Mouse (Mus musculus): ENCODE data around the gene Dtx2.

Dtx2 gene

GRCm38 (mm10) chr5:135994725-135995687, at the start of gene Dtx2:
TSS of gene Dtx2 (plus strand) at chr5:135994800.
- DNase-seq (ENCODE audit: low read depth) = peak; percentile 94

GRCm38 (mm10) chr5:135945916-135946408, 48.6 kb upstream of the Dtx2 start:
- DNase-seq (ENCODE audit: low read depth) = no peak

DNA sequence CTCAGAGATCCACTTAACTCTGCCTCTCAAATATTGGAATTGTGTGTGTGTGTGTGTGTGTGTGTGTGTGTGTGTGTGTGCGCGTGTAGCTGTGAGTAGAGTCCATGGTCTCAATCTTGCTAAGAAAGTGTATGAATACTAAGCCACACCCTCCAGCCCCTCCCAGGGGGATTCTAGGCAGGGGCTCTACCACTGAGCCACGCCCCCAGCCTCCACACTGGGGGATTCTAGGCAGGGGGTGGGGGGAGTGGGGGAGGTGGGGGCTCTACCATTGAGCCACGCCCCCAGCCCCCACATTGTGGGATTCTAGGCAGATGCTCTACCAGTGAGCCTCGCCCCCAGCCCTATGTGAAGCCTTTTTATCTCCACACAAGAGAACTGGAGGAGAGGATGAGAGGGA, 48.0 kb upstream of the Dtx2 start:
- DNase-seq (ENCODE audit: low read depth) = no peak

GRCm38 (mm10) chr5:135950710-135951412, 43.7 kb upstream of the Dtx2 start:
- DNase-seq (ENCODE audit: low read depth) = no peak

- no peak for DNase-seq (ENCODE audit: low read depth)
These were observed 42.9 kb upstream of the Dtx2 start for GRCm38 (mm10) chr5:135951660-135952059.

GRCm38 (mm10) chr5:135952830-135953229, 41.8 kb upstream of the Dtx2 start:
- no peak for DNase-seq (ENCODE audit: low read depth)

DNA sequence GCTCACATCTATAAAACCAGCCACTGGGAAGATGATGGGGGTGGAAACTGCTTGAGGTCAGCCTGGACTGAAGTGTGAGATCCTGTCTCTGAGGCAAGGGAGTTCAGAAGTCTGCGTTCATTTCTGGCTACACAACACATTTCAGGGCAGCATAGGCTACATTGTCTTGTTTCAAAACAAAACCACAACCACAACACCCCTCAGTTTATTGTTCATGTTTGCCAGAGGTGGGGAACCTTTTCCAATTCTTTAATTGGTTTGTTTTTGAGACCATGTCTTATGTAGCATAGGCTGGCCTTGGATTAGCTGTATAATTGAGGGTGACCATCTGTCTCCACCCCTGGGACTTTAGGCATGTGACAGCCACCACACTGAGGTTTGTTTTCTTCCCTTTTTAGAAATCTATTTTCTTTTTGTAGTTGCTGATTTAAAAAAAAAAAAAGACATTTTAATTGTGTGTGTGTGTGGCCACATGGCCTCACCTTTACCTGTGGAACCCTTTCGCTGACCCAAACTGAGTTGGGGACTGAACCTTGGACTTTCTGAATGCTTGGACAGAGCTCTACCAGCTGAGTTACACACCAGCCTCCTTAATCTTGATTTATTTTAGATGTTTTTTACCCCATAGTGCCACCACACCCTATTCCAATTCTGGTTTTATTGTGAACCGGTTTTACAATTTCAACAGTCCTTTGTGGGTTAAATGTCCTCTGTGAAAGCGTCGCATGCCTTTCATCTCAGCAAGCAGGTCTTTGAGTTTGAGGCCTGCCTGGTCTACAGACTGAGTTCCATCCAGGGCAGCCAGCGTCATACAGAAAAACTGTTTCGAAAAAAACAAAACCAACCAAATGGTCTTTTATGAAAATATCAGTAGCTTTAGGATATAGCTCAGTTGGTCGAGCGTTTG, 38.0 kb upstream of the Dtx2 start:
- no peak for DNase-seq (ENCODE audit: low read depth)

- DNase-seq (ENCODE audit: low read depth) = peak; percentile 97
These were observed 37.2 kb upstream of the Dtx2 start for GRCm38 (mm10) chr5:135957207-135957974.

DNA sequence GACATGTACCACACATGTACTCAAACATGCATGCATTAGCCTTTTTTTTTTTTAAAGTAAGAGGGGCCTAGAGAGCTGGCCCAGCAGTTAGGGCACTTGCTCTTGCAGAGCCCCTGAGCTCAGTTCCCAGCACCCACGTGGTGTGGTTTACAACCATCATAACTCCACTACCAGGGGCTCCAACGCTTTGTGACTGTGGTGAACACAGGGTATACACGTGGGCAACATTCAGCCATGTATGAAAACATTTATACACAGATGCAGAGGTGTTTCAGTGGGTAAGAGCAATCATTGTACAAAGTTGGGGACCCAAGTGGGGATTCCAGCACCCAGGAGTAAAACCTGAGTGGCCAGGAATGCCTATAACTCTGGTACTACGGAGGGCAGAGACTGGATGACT, 36.2 kb upstream of the Dtx2 start:
- no peak for DNase-seq (ENCODE audit: low read depth)

DNA sequence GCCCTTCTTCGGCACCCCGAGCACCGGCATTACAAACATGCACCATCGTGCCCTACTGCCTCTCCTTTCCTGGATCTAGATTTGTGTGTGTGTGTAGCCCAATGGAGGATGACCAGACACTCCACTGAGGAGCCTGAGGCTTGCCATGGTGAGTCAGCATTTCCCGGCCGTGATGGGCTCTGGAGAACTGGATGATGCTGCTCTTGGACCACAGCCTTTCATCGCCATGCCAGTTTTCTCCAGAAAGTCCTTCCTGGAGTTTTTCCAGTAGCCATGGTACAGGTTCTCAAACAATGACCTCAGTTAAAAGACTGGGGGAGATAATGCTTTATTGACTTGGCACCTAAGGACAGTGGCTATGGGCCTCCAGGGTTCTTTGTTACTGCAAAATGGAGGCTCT, 34.7 kb upstream of the Dtx2 start:
- no peak for DNase-seq (ENCODE audit: low read depth)

- peak; percentile 27 for DNase-seq (ENCODE audit: low read depth)
These were observed 33.5 kb upstream of the Dtx2 start for GRCm38 (mm10) chr5:135960909-135961635.

GRCm38 (mm10) chr5:135962125-135962491, 32.5 kb upstream of the Dtx2 start:
- no peak for DNase-seq (ENCODE audit: low read depth)

DNA sequence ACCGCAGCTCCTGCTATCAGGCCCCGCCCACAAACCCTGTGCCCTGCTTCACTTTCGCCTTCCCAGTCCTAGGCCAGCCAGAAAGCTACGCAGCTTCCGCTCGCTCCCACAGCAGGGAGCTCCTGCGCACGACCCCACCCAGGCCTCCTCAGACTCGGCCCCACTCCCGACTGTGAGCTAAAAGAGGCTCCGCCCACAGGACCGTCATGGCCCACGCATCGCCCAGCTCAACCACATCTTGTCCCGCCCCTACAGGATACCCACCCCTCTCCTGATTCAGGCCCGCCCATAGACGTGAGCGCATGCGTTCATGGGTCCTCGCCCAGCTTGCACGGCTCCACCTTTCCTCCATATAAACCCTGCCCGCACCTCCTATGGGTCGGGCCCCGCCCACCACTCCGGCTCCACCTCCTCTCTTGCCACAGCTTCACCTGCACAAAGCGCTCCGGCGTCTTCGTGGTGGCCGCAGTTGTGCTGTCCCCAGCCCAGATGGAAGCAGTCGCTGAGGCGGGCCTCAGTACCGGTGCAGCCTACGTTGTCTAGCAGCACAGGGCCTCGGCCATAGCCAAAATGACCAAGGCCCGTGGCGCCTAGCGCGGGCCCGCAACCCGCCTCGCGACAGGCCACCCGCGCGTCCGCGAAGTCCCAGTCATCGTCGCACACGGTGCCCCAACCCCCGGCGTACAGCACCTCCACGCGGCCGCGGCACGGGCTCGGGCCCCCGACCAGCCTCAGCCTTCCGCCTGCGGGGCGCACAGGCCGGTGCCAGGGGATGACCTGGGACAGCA, 31.9 kb upstream of the Dtx2 start:
- DNase-seq (ENCODE audit: low read depth) = peak; percentile 99

DNA sequence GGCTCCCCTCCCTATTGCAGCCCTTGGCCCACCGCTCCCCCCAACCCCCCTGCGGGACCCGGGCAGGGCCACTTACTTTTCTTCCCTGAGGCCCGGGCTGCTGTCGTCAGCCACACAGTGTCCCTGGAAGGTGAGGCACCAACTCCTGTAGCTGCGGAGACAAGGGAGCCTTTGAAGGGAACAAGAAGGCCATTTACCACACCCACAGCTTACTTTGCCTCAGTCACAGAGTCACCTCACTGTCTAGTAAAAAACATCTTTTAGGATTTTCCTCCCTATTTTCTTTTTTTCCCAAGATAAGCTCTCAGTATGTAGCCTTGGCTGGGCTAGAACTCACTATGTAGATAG, 31.3 kb upstream of the Dtx2 start:
- no peak for DNase-seq (ENCODE audit: low read depth)

- peak; percentile 26 for DNase-seq (ENCODE audit: low read depth)
These were observed 29.1 kb upstream of the Dtx2 start for GRCm38 (mm10) chr5:135965501-135965930.

GRCm38 (mm10) chr5:135966866-135967265, 27.7 kb upstream of the Dtx2 start:
- peak; percentile 69 for DNase-seq (ENCODE audit: low read depth)

DNA sequence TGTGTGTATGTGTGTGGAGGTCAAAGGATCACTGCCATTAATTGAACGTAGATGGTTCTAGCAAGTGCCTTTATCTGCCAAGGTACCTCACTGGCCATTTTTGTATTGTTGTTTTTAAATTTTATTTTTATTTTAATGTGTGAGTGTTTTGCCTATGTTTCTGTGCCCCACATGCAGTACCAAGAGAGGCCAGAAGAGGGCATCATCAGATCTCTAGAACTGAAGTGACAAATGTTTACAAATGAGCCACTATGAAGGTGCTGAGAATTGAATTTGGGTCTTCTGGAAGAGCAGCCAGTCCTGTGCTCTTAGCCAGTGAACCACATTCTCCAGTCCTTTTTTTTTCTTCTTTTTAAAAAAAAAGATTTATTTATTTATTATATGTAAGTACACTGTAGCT, 25.8 kb upstream of the Dtx2 start:
- DNase-seq (ENCODE audit: low read depth) = peak; percentile 87

GRCm38 (mm10) chr5:135970247-135970646, 24.4 kb upstream of the Dtx2 start:
- no peak for DNase-seq (ENCODE audit: low read depth)

DNA sequence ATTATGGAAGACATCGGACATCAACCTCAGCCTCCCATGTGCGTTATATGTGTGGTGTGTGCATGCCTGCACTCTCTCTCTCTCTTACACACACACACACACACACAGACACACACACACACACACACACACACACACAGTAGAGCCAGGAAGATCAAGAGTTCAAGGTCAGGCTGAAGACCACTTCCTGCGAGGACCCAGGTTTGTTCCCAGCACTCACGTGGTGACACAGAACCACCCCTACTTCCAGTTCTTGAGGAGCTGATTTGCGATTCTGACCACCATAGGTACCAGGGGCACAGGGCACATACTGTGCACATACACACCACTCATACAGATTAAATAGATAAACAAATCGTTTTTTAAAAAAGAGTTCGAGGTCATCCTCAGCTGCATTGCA, 22.7 kb upstream of the Dtx2 start:
- DNase-seq (ENCODE audit: low read depth) = no peak

GRCm38 (mm10) chr5:135974365-135974764, 20.2 kb upstream of the Dtx2 start, which contains the start of gene Ssc4d:
TSS of gene Ssc4d (minus strand) at chr5:135974531.
- no peak for DNase-seq (ENCODE audit: low read depth)
